Mouse (Mus musculus): ENCODE measurements around the gene Fam122c.
"Not testable (repeated sequence)": the region's sequence is repeated elsewhere in the genome, so short reads cannot be mapped to it uniquely, and the experiment has no call there.

Fam122c gene

GRCm38 (mm10) chrX:53273124-53273523 lies at the start of gene Fam122c:
Gene Fam122c (plus strand): TSS chrX:53273424.
- no peak for DNase-seq

DNA sequence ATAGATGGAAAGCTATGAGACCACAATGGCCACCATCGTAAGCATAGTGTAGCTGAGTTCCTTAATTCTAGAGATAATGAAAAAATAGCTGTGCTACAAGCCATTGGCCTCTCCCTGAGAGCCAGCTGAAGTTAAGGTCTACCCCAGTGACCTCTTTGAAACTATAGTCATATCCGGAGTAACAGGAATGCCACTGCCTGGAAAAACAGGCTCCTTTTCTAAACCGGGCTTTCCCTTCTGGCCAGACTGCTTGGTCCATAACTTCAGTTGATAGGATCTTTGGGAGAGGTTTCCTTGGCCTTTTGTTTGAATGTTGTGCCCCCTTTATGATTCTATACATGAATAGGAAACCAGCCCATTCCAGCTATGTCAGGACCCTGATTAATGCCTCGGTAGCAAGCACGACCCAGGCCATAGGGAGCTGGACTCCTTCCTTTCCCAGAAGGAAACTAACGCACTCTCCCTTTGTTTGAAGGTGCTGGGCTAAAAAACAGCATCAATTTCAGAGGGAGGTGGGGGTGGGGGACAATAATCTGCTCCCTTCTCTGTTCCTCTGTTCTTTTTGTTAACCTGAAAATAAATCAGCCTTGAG lies 48.8 kb upstream of the Fam122c start:
- no peak for DNase-seq

DNA sequence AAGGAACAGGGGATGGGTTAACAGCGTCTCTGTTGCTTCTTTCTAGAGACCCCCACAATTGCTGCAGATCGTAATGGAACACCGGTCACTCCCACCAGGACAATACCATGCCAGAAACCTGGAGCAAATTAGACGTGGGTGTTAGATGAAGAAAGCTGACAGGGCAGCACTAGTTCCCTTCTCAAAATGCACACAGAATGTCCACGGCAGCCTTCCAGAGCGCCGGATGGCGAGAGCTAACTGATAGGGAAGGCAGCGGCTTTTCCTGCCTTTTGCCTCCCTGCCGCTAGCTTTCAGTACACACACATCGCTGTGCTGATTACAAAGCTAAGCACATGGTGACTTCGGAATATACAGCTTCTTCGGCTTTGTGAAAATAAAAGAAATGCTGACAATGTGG lies 41.3 kb upstream of the Fam122c start:
- DNase-seq, result peak; percentile 40

- peak; percentile 35 for DNase-seq
Measured at GRCm38 (mm10) chrX:53233689-53234088, 39.5 kb upstream of the Fam122c start.

GRCm38 (mm10) chrX:53236404-53236803 lies 36.8 kb upstream of the Fam122c start:
- no peak for DNase-seq

DNA sequence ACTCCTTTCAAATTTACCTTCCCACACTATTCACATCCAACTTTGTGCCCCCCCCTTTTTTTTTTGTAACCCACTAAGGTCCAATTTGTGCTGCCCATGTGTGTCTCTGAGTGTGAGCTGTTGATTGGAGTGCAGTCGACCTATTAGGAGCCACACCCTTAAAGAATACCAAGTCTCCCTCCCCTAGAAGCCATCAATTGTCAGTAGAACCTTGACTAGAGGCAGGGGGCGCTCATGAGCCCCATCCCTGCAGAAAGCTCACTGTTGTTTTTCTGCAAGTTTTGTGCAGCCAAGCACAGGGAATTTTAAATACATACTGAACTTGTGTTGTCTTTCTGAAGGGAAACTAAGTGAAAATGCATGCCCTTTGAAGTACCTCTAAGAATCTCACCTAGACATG lies 35.3 kb upstream of the Fam122c start:
- DNase-seq, result peak; percentile 31

DNA sequence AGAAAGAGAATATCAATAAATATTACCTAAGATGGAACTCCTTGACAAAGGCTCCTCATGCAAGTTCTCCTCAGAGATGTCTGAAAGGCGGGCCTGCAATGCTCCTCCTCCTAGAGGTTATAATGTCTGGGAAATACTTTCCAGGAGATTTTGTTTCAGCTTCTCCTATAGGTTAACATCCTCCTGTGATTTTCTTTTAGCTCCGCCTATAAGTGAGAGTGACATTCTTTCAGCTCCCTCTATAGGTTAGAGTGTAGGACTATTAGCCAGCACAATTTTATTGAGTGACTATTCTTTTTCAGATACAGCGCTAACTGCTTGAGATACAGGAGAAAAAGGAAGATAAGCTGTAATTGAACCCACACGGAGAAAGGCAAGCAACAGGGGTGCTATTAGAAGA lies 33.2 kb upstream of the Fam122c start, which contains the start of gene Plac1:
Plac1 (minus strand) TSS at position 101 of the 400 bp plus-strand sequence.
- DNase-seq, result no peak

DNA sequence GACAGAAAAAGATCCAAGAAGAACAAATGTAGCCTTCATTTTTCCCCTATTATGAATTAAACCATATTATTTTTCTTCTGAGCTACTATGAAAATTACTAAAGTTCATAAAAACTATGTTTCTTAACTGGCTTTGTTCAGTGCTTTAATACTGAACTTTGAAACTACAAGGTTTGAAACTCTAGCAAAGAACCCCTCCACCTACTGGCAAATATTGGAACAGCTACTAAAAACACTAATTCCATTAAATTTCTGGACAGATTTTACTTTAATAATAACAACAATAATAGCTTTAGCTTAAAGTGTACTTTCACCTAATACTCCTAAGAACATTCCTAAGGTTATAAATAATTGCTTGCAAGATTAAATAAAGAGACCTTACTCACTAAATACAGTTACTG lies 18.0 kb upstream of the Fam122c start:
- peak; percentile 5 for DNase-seq

- DNase-seq, result peak; percentile 4
Measured at GRCm38 (mm10) chrX:53266186-53266585, 7.0 kb upstream of the Fam122c start.

- DNase-seq, result peak; percentile 82
Measured at GRCm38 (mm10) chrX:53268856-53269255, 4.4 kb upstream of the Fam122c start.

GRCm38 (mm10) chrX:53269289-53270062 lies 3.7 kb upstream of the Fam122c start, which contains the start of gene Fam122b:
Gene Fam122b (minus strand): TSS chrX:53269805.
- DNase-seq, result peak; percentile 94

DNA sequence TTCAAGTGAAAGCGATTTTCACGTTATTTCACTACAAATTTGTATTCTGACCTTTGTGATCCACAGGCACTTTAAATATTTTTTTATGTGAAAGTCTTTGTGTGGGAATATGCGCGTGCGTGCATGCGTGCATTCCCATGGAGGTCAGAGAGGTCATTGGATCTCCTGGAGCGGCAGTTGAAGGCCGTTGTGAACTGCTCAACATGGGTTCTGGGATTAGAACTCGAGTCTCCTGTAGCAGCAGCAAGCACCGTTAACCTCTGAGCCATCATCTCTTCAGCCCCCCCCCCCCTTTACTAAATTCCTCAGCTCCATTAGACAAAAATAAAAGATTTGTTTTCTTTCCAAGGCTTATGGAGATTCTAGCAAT lies 3.2 kb upstream of the Fam122c start:
- DNase-seq, result no peak

GRCm38 (mm10) chrX:53271628-53272027 lies 1.6 kb upstream of the Fam122c start:
- DNase-seq, result not testable (repeated sequence)

- DNase-seq, result no peak
Measured at GRCm38 (mm10) chrX:53287924-53288323, 14.7 kb downstream of the Fam122c start.

- DNase-seq, result no peak
Measured at GRCm38 (mm10) chrX:53320564-53320963, 47.3 kb downstream of the Fam122c start.

DNA sequence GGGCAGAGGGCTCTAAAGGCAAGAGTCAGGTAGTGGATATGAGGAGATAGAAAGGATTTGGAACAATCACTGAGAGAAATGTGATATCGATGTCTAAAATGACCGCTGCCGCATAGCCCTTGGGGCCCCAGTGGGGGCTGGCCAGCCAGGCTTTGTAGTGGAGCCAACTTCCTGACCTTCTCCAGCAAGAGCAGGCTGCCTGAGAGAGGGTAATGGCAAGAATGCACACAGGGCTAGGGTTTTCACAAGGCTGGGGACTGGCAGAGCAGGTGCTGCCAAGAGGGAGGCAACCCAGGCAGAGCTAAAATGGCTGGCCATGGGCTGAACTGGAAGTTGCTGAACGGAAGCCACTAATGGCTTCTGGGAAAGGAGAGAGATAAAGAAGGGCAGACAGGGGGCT lies 47.9 kb downstream of the Fam122c start:
- DNase-seq, result no peak

GRCm38 (mm10) chrX:53330396-53330795 lies 57.2 kb downstream of the Fam122c start:
- no peak for DNase-seq

DNA sequence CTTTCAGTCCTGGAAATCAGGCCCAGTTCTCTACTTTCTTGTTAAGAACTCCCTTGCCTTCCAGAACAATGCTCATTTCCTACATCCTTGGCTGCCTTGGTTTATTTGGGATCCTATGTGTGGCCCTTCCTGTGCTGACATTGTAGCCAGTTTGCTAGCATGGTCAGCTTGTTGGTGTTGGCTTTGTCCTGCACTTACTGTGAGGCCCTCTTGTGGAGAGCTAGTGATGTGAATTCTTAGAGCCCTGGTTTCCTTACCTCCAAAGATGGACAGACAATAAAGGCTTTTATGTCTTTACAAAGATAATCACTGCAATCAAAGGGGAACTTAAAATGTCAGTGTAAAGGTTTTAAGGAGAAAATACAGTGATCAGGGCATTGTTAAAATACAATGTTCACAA lies 64.1 kb downstream of the Fam122c start:
- DNase-seq, result peak; percentile 22

DNA sequence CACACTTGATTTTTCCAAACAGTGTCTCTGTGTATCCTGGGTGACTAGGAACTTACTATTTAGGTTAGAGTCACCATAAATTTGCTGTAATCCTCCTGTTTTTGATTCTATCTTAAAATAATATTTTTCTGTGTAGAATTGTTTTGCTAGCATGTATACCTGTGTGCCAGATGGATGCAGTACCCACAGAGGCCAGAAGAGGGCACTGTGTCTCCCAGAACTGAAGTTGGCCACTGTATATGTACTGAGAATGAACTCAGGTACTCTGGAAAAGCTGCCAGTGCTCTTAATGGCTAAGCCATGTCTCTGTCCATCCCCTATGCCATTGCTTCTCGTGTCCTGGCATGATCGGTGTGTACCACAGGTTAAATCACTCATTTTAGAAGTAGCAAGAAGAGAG lies 68.3 kb downstream of the Fam122c start:
- DNase-seq, result peak; percentile 46

DNA sequence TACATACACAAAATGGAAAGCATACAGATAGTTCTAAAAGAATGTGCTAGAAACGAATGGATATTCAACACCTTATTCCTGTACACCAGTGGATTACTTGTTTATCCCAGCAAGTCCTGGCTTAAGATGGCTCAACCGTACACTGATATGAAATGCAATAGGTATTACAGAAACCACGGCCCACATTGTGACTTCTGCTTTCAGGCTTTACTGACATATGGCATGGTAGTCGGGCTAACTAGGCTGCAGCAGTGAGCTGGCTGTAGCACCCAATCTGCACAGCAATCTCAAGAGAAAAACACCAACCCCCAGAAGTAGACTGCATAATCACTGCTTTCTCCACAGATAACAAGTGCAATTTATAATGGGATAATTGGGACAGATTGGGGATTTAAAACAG lies 75.2 kb downstream of the Fam122c start:
- DNase-seq, result no peak

- no peak for DNase-seq
Measured at GRCm38 (mm10) chrX:53364668-53365383, 91.6 kb downstream of the Fam122c start.

DNA sequence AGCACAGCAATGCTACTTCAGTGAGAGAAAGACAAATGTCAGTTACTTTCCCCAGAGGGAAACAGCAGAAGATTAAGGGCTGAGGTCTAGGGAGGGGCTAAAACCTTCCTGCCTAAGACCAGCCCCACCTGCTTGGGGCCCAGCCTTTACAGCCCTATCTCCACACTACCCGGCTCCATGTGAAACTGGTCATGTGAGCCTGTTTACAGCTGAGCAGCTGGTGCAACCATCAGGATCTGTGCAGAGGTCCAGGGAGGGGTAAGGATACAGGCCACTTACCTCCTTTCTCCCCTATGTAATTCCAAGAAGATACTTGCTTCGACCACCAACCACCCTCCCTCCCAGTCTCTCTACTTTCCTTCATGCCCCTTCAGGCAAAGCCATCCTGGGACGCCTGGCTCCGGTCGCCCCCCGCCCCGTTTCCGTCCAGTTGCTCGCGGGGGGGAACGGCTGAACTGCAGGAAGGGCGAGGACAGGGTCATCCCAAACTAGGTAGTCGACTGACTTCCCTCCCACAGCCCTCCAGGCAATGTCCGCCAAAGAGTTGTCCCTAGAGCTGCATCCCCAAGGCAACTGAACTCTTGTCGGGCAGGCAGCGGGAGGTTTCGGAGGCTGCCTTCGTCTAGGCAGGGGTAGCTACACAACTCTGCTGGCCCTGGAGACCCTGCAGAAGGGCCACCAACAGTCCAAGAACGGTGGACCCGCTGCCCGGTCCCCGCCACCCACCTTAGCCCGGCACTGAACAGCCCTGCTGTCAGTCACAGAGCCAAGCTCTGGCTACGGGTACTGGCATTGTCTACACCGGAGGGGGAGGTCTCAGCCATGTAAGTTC lies 96.5 kb downstream of the Fam122c start:
- DNase-seq, result peak; percentile 27

DNA sequence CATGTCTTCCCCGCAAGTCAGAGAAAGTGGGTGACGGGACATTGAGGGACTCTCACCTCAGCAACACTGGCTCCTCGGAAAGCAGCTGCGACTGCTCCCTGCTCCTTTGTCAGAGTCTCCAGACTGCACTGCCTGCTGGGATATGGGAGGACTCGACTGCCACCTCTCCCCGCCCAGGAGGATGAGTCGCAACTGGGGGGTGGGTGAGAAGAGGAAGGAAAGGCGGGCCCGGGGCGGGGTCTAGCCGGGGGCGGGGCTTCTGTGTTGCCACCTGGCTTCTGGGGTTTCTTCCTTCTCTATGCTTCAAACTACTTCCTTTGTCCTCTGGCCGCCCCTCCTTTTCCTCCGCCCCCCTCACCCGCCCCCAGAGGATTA lies 97.1 kb downstream of the Fam122c start, which contains the start of gene Mospd1:
Mospd1 (minus strand) TSS at position 137 of the 375 bp plus-strand sequence.
- peak; percentile 94 for DNase-seq

Data from lung, postnatal 10 days (tissue).